Mouse (Mus musculus): ENCODE measurements around the gene Bnc1. TPM values are rescaled to one million over a fixed set of nuclear protein-coding genes. Genes with fewer than 3 reads are reported as not detected.
A peak's percentile ranks its signal among the peaks of the same experiment; 100 is the strongest.

Bnc1 gene
- not detected in 2 replicates for total RNA-seq (2017)

DNA sequence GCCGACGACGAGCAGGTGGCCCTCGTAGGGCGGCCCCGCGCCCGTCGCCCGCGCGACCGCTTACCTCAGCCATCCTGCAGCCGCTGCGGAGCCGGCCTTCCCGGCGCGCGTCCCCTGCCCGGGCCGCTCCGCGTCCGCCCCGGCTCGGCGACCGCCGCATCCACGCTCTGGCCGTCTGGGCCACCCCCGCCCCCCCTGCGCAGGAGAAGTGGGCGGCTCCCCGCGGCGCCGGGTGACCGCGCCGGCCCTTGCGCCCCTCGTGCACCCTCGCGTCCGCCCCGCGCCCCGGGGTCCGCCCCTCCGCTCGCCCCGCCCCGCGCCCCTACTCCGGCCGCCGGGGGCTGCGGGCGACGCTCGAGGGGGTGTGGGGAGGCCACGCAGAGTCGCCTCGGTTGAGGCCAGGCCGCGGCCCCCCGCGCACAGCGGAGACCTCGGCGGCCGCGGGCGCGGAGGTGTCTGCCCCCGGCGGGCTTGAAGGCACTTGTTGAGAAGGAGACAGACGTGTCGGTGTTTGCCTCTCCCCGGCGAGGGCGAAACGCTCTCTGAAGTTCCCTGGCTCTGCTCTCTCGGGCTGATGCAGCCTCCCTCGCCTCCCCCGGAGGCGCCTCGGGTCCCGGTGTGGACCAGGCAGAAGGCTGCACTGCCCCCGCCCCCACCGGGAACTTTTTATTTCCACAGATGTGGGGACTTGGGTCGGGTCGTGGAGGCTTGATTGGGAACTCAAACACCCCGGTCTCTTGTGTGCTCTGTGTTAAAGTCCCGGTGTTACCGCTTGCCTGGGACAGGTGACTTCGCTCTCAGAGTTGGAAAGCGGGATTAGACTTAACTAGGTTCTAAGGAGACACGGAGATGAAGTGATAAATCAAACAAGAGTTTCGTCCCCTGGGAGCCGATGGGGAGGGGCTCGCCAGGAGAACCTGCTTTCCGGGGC, at the start of gene Bnc1:
Bnc1 (minus strand) TSS at position 162 of the 931 bp plus-strand sequence.
- no peak for ATAC-seq (ENCODE audit: extremely low read depth, insufficient number of reproducible peaks, low FRiP score, poor library complexity, severe bottlenecking)

GRCm38 (mm10) chr7:82033347-82033746, 41.3 kb upstream of the Bnc1 start:
- no peak for ATAC-seq (ENCODE audit: extremely low read depth, insufficient number of reproducible peaks, low FRiP score, poor library complexity, severe bottlenecking)

DNA sequence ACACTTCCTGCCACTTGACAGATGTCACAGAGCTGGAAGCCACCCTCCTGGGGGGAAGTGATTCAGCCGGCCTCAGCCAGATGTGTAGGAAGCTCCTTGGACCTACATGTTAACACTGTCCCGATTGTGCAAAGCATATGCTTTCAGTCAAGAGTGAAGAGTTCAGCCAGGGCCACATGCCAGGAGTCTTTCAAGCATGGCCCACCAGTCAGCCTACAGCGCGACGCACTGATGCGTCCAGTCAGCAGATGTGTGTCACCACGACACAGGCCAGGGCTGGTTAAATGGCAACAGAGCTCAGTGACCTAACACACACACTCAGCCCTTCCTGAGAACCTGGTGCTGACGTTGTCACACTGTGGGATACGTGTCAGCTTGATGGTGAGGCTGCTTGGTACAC, 37.6 kb upstream of the Bnc1 start:
- peak; percentile 53; the same call in 1 of the 2 replicates for ATAC-seq (ENCODE audit: extremely low read depth, insufficient number of reproducible peaks, low FRiP score, poor library complexity, severe bottlenecking)

- no peak for ATAC-seq (ENCODE audit: extremely low read depth, insufficient number of reproducible peaks, low FRiP score, poor library complexity, severe bottlenecking)
These were observed 33.7 kb upstream of the Bnc1 start for GRCm38 (mm10) chr7:82025802-82026201.

GRCm38 (mm10) chr7:82023676-82024075, 31.6 kb upstream of the Bnc1 start:
- ATAC-seq (ENCODE audit: extremely low read depth, insufficient number of reproducible peaks, low FRiP score, poor library complexity, severe bottlenecking), result no peak

- ATAC-seq (ENCODE audit: extremely low read depth, insufficient number of reproducible peaks, low FRiP score, poor library complexity, severe bottlenecking), result no peak
These were observed 30.3 kb upstream of the Bnc1 start for GRCm38 (mm10) chr7:82022404-82022803.

DNA sequence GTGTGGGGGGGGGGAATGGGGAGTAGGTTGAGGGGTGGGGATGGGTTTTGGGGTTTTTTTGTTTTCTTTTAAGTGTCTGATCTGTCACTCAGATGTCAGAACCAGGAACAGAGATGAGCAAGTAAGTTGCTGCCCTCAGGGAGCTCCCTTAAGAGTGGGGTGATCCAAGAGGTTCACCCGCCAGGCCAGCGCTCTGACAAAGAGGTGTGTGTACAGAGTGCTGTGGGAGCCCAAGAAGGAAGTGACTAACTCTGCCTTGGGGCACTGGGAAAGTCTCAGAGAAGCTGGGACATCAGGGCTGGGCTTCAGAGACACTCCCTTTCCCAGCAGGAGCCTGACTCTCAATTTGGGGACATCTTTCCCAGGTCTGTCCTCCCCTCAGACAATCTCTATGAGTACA, 25.9 kb upstream of the Bnc1 start:
- ATAC-seq (ENCODE audit: extremely low read depth, insufficient number of reproducible peaks, low FRiP score, poor library complexity, severe bottlenecking), result no peak

- ATAC-seq (ENCODE audit: extremely low read depth, insufficient number of reproducible peaks, low FRiP score, poor library complexity, severe bottlenecking), result no peak
These were observed 24.9 kb upstream of the Bnc1 start for GRCm38 (mm10) chr7:82016751-82017710.

DNA sequence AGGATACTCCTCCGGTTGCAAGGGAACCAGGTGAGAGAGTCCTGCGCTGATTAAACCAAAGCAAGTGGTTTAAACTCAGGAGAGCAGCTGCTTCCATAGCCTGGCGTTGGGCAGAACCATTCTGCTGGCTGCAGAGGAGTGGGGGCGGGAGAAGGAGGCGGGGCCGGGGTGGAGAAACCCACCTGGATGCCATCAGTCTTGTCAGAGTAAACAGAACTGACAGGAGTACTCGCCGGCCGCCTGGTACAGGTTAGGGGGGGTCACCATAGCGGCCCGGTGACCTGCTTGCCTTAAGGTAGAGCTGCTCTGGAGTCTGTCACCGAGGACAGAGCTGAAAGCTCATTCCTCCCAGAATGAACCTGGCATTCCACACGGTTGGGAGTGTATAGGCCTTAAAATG, 20.4 kb upstream of the Bnc1 start:
- no peak for ATAC-seq (ENCODE audit: extremely low read depth, insufficient number of reproducible peaks, low FRiP score, poor library complexity, severe bottlenecking)

GRCm38 (mm10) chr7:82011534-82012401, 19.7 kb upstream of the Bnc1 start:
- no peak for ATAC-seq (ENCODE audit: extremely low read depth, insufficient number of reproducible peaks, low FRiP score, poor library complexity, severe bottlenecking)

GRCm38 (mm10) chr7:82007151-82007550, 15.1 kb upstream of the Bnc1 start:
- no peak for ATAC-seq (ENCODE audit: extremely low read depth, insufficient number of reproducible peaks, low FRiP score, poor library complexity, severe bottlenecking)

DNA sequence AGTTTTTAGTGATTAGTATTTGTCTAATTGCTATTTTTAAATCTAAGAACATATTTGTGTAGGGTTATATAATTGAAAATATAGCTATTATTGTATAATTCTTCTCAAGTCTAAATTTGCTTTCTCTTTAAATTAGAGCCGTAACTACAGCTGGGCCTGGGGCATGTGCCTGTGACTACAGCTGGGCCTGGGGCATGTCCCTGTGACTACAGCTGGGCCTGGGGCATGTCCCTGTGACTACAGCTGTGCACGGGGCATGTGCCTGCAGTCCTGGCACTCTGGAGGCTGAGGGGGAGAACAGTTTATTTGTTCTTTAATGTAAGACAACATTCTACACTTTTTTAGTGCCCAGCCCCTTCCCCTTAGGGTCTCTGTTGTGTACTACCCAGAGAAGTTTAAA, 12.1 kb upstream of the Bnc1 start:
- no peak for ATAC-seq (ENCODE audit: extremely low read depth, insufficient number of reproducible peaks, low FRiP score, poor library complexity, severe bottlenecking)

DNA sequence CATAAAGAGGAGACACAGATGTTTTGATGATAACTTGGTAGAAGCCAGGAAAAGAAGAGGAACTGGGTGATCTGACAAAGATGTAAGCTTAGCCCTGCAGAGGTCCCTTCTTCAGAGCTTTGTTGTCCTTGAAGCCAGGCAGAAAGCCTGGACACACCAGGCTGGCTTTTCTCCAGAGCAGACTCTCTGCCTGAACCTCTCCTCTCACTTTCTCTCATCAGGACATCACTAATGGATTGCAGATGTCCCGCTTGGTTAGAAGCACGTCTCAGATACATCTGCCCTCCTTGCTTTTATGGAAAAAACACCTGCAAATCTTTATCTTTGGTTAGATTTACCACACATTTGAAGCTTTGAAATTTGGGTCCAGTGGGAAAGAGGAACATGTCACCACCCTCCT, 7.7 kb upstream of the Bnc1 start:
- ATAC-seq (ENCODE audit: extremely low read depth, insufficient number of reproducible peaks, low FRiP score, poor library complexity, severe bottlenecking), result no peak

GRCm38 (mm10) chr7:81999372-81999771, 7.3 kb upstream of the Bnc1 start:
- no peak for ATAC-seq (ENCODE audit: extremely low read depth, insufficient number of reproducible peaks, low FRiP score, poor library complexity, severe bottlenecking)

GRCm38 (mm10) chr7:81995975-81996374, 3.9 kb upstream of the Bnc1 start:
- ATAC-seq (ENCODE audit: extremely low read depth, insufficient number of reproducible peaks, low FRiP score, poor library complexity, severe bottlenecking), result no peak

DNA sequence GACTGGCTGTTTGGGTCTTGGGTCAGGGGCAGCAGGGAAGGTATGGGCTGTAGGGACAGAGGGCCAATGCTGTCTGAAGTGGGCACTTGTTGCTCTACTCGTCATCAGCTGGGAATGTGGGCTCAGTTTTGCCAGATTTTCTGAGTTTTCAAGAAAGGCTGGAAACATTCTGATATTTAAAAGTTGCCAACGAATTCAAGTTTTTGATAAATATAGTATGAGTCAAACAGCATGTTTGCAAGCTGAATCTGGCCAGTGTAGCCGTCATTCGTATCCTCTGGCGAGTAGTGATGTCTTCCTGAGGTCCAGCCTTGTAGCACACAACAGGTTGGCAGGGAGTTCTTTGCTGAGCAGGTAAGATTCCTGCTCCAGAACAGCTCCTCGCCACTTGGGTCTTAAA, 3.0 kb upstream of the Bnc1 start:
- no peak for ATAC-seq (ENCODE audit: extremely low read depth, insufficient number of reproducible peaks, low FRiP score, poor library complexity, severe bottlenecking)

GRCm38 (mm10) chr7:81993140-81993539, 1.0 kb upstream of the Bnc1 start:
- ATAC-seq (ENCODE audit: extremely low read depth, insufficient number of reproducible peaks, low FRiP score, poor library complexity, severe bottlenecking), result no peak

GRCm38 (mm10) chr7:81991611-81992061, 456 bp downstream of the Bnc1 start:
- ATAC-seq (ENCODE audit: extremely low read depth, insufficient number of reproducible peaks, low FRiP score, poor library complexity, severe bottlenecking), result 0 out of 2 replicates have a peak, but pooled peaks have one; percentile 6

- ATAC-seq (ENCODE audit: extremely low read depth, insufficient number of reproducible peaks, low FRiP score, poor library complexity, severe bottlenecking), result no peak
These were observed 976 bp downstream of the Bnc1 start for GRCm38 (mm10) chr7:81991116-81991515.

All from neutrophil, adult 5-6 weeks (primary cell).